In the genomic region with DNA sequence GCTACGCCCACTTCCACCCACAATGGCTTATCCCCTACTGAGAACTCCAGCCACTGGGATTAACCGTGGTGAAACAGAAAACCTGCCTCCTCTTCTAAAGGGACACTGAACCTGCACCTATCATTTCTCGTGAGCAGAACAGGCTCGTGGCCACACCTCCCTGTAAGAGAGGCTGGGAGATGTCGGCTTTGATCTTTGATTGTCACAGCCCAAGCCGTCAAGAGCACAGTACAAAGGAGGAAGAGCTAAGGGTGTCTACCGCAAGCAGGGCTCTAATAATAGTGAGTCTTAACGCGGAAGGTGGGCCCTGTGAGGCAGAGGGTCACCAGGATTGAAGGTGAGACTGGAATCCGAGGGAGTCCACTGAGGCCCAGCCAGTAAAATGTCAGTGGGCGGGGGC, we compare ENCODE assay signal across 22 mouse cellular contexts.
A peak's percentile ranks its signal among the peaks of the same experiment; 100 is the strongest.
DNase-seq lines count a peak whose midpoint lies in the region; ATAC-seq lines count a peak whose summit lies in the region.
"Had no signal": no experiment of that assay in that cellular context is flagged by ENCODE, and none has a peak within 500 bp of the region (broad histone marks: within the 10 kb centered on the region; RNA-seq: fewer than 3 reads in every experiment).

No protein-coding gene starts in this region.

- H3K9me3 ChIP-seq in forebrain, embryonic 14.5 days (replicated peaks; ENCODE audit: control insufficient read depth, low read length) = no peaks in the 10 kb centered on the region
- no peaks in the 10 kb centered on the region for H3K9me3 ChIP-seq in forebrain, embryonic 13.5 days (replicated peaks)
- no peaks in the 10 kb centered on the region for H3K9me3 ChIP-seq in neural tube, embryonic 12.5 days
- no peaks in the 10 kb centered on the region for H3K9me3 ChIP-seq in neural tube, embryonic 15.5 days (replicated peaks)
- no peaks in the 10 kb centered on the region for H3K9me3 ChIP-seq in midbrain, embryonic 12.5 days
- H3K9me3 ChIP-seq: heart, embryonic 10.5 days; limb, embryonic 12.5 days; lung, embryonic 15.5 days had no signal

- DNase-seq in forebrain, embryonic 14.5 days (ENCODE audit: low spot score) = peak; percentile 20
- DNase-seq in kidney, adult 9 months = no peak
- no peak for DNase-seq in kidney, postnatal 4 days
- DNase-seq: adrenal gland, postnatal 10 days; cerebellum, adult 11 months; cerebellum, postnatal 10 days; heart, postnatal 10 days; kidney, adult 11 months; kidney, postnatal 10 days; lung, postnatal 4 days; thymus, postnatal 14 days had no signal

- H3K4me2 ChIP-seq in forebrain, embryonic 14.5 days (ENCODE audit: low read length) = no peak overlapping the region
- no peak overlapping the region for H3K4me2 ChIP-seq in forebrain, embryonic 13.5 days
- peak overlapping the region; percentile 37 for H3K4me2 ChIP-seq in neural tube, embryonic 12.5 days (replicated peaks)
- H3K4me2 ChIP-seq in neural tube, embryonic 15.5 days = no peak overlapping the region; the same call in 1 of the 2 replicates
- peak overlapping the region; percentile 34 for H3K4me2 ChIP-seq in midbrain, embryonic 12.5 days (replicated peaks)
- H3K4me2 ChIP-seq: limb, embryonic 12.5 days; lung, embryonic 15.5 days had no signal

- H3K4me1 ChIP-seq in forebrain, embryonic 14.5 days (ENCODE audit: control insufficient read depth, insufficient read depth, low read length) = peaks cover 13% of the 10 kb centered on the region
- peaks cover 23% of the 10 kb centered on the region for H3K4me1 ChIP-seq in forebrain, embryonic 13.5 days
- H3K4me1 ChIP-seq in neural tube, embryonic 12.5 days = peaks cover 13% of the 10 kb centered on the region
- H3K4me1 ChIP-seq in neural tube, embryonic 15.5 days = peaks cover 20% of the 10 kb centered on the region
- H3K4me1 ChIP-seq in midbrain, embryonic 12.5 days = peaks cover 22% of the 10 kb centered on the region

- no peaks in the 10 kb centered on the region for H3K36me3 ChIP-seq in forebrain, embryonic 14.5 days (ENCODE audit: control insufficient read depth, insufficient read depth, low read length)
- no peaks in the 10 kb centered on the region for H3K36me3 ChIP-seq in forebrain, embryonic 13.5 days (ENCODE audit: poor library complexity, severe bottlenecking)
- H3K36me3 ChIP-seq in neural tube, embryonic 12.5 days = no peaks in the 10 kb centered on the region
- no peaks in the 10 kb centered on the region for H3K36me3 ChIP-seq in neural tube, embryonic 15.5 days
- H3K36me3 ChIP-seq in midbrain, embryonic 12.5 days = no peaks in the 10 kb centered on the region
- H3K36me3 ChIP-seq: heart, embryonic 10.5 days; lung, embryonic 15.5 days had no signal

- H3K27me3 ChIP-seq in forebrain, embryonic 14.5 days (replicated peaks; ENCODE audit: control insufficient read depth, insufficient read depth, low read length) = no peaks in the 10 kb centered on the region
- H3K27me3 ChIP-seq in forebrain, embryonic 13.5 days = no peaks in the 10 kb centered on the region; the same call in 1 of the 2 replicates
- H3K27me3 ChIP-seq in neural tube, embryonic 12.5 days (replicated peaks) = peaks cover 3% of the 10 kb centered on the region; the same call in 1 of the 2 replicates
- 0 out of 2 replicates have a peak, but pooled peaks cover 3% of the 10 kb centered on the region for H3K27me3 ChIP-seq in neural tube, embryonic 15.5 days (replicated peaks)
- peaks cover 5% of the 10 kb centered on the region for H3K27me3 ChIP-seq in midbrain, embryonic 12.5 days
- H3K27me3 ChIP-seq: limb, embryonic 12.5 days; lung, embryonic 15.5 days; Patski had no signal

- no peak overlapping the region for H3K27ac ChIP-seq in forebrain, embryonic 14.5 days (ENCODE audit: low read depth, low read length)
- no peak overlapping the region for H3K27ac ChIP-seq in forebrain, embryonic 13.5 days
- no peak overlapping the region for H3K27ac ChIP-seq in neural tube, embryonic 12.5 days
- no peak overlapping the region for H3K27ac ChIP-seq in neural tube, embryonic 15.5 days (replicated peaks)
- no peak overlapping the region for H3K27ac ChIP-seq in midbrain, embryonic 12.5 days (replicated peaks)
- H3K27ac ChIP-seq: heart, embryonic 10.5 days; limb, embryonic 12.5 days; liver, embryonic 14.5 days; lung, embryonic 15.5 days; stomach, postnatal 0 days had no signal

- no peak overlapping the region for H3K9ac ChIP-seq in forebrain, embryonic 14.5 days (ENCODE audit: low read length)
- no peak overlapping the region for H3K9ac ChIP-seq in forebrain, embryonic 13.5 days
- H3K9ac ChIP-seq in neural tube, embryonic 12.5 days = no peak overlapping the region
- no peak overlapping the region for H3K9ac ChIP-seq in neural tube, embryonic 15.5 days (replicated peaks)
- no peak overlapping the region for H3K9ac ChIP-seq in midbrain, embryonic 12.5 days (replicated peaks)
- H3K9ac ChIP-seq: limb, embryonic 12.5 days; liver, embryonic 14.5 days; lung, embryonic 15.5 days had no signal

- no peak for ATAC-seq in forebrain, embryonic 14.5 days
- ATAC-seq in forebrain, embryonic 13.5 days = no peak
- peak; percentile 19; the same call in 1 of the 2 replicates for ATAC-seq in neural tube, embryonic 12.5 days (ENCODE audit: low FRiP score, low read depth)
- ATAC-seq in neural tube, embryonic 15.5 days (ENCODE audit: low FRiP score) = no peak
- 0 out of 2 replicates have a peak, but pooled peaks have one; percentile 6 for ATAC-seq in midbrain, embryonic 12.5 days (ENCODE audit: low FRiP score, low read depth)
- ATAC-seq: activated CD4-positive, CD25-positive, alpha-beta regulatory T cell, adult 4 months; Patski had no signal

- WGBS in forebrain, embryonic 14.5 days = 14% methylated on average over 11 of the region's 11 CpGs
- 13% methylated on average over 11 of the region's 11 CpGs for WGBS in forebrain, embryonic 13.5 days
- WGBS in neural tube, embryonic 12.5 days = 10% methylated on average over 11 of the region's 11 CpGs
- 12% methylated on average over 11 of the region's 11 CpGs for WGBS in neural tube, embryonic 15.5 days
- WGBS in midbrain, embryonic 12.5 days = 14% methylated on average over 11 of the region's 11 CpGs

- no peak overlapping the region for H3K4me3 ChIP-seq in forebrain, embryonic 14.5 days (ENCODE audit: low read depth, low read length)
- no peak overlapping the region for H3K4me3 ChIP-seq in forebrain, embryonic 13.5 days
- H3K4me3 ChIP-seq in neural tube, embryonic 12.5 days = no peak overlapping the region
- no peak overlapping the region for H3K4me3 ChIP-seq in neural tube, embryonic 15.5 days (replicated peaks)
- no peak overlapping the region for H3K4me3 ChIP-seq in midbrain, embryonic 12.5 days
- H3K4me3 ChIP-seq: heart, embryonic 10.5 days; limb, embryonic 12.5 days; lung, embryonic 15.5 days had no signal

Comparison
In these comparisons a context has a peak if more than half of its experiments do, and no peak if none do; other contexts are left out.
1. ATAC-seq: peak in neural tube, embryonic 12.5 days (single experiment) and midbrain, embryonic 12.5 days (single experiment); none in forebrain, embryonic 14.5 days (single experiment), forebrain, embryonic 13.5 days (single experiment) and neural tube, embryonic 15.5 days (single experiment).
2. H3K4me2 ChIP-seq: peak in neural tube, embryonic 12.5 days (single experiment) and midbrain, embryonic 12.5 days (single experiment); none in forebrain, embryonic 14.5 days (single experiment), forebrain, embryonic 13.5 days (single experiment) and neural tube, embryonic 15.5 days (single experiment).